Mouse (Mus musculus): ENCODE results near the gene Mrgpra6. TPM values are rescaled to one million over a fixed set of nuclear protein-coding genes. Genes with fewer than 3 reads are reported as not detected.

The Mrgpra6 gene
- not detected in 2 replicates for polyA plus RNA-seq (2012; rRNA removed)

DNA sequence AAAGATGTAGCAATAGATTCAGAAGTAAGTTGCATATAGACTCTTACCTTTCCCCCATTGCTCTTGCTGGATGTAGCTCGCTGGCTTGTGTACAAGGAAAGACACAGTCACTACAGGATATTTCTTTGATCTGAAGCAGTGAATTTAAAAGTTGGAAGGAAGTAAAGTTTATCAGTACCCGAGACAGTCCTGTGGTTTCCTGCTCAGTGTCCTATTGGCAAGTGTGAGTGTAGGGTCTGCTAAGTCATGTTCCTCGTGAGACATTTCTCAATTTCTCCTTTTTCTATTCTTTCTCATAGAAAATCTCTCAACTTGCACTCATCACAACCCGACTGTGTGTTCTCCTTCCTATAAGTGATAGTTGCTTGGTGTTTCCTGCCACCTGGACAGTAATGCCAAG is at the start of gene Mrgpra6:
Gene Mrgpra6, minus strand, starts transcription at position 91 of the 400 bp plus-strand sequence.

DNA sequence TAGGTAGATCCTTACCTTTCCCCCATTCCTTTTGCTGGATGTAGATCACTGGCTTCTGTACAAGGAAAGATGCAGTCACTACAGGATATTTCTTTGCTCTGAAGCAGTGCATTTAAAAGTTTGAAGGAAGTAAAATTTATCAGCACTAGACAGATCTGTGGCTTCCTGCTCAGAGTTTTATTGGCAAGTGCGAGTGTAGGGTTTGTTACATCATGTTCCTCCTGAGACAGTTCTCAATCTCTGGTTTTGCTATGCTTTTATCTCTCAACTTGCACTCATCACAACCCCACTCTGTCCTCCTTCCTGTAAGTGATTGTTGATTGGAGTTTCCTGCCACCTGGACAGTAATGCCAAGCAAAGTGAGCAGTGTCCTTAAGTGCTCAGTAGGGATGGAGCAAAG is 48.0 kb upstream of the Mrgpra6 start, which contains the start of gene Mrgpra9:
Gene Mrgpra9, minus strand, starts transcription at position 79 of the 400 bp plus-strand sequence.

Other genes with a start within 250 kb of the Mrgpra6 start
- 2.5 and 2.9 TPM in 2 replicates for gene Uevld, start 246.4 kb downstream of the Mrgpra6 start, polyA plus RNA-seq (2012; rRNA removed)
- gene Gm9999, start 221.3 kb downstream of the Mrgpra6 start, polyA plus RNA-seq (2012; rRNA removed), result not detected in 2 replicates
- 6.5 and 7.4 TPM in 2 replicates for gene Spty2d1, start 196.5 kb downstream of the Mrgpra6 start, polyA plus RNA-seq (2012; rRNA removed)
- 887 and 1,076 TPM in 2 replicates for gene Tmem86a, start 154.3 kb downstream of the Mrgpra6 start, polyA plus RNA-seq (2012; rRNA removed)
- 13.9 and 24.4 TPM in 2 replicates for gene Ptpn5, start 71.2 kb downstream of the Mrgpra6 start, polyA plus RNA-seq (2012; rRNA removed)
- gene Mrgpra9, start 47.9 kb upstream of the Mrgpra6 start, polyA plus RNA-seq (2012; rRNA removed), result not detected in 2 replicates
- not detected in 2 replicates for gene Mrgpra1, start 149.3 kb upstream of the Mrgpra6 start, polyA plus RNA-seq (2012; rRNA removed)
- not detected in 2 replicates for gene Mrgpra2a, start 247.2 kb upstream of the Mrgpra6 start, polyA plus RNA-seq (2012; rRNA removed)

All from ovary, adult 2 months (tissue).